Mouse (Mus musculus): ENCODE data around the gene Gm4869. TPM values are rescaled to one million over a fixed set of nuclear protein-coding genes. Genes with fewer than 3 reads are reported as not detected.
"Not testable (repeated sequence)": the region's sequence is repeated elsewhere in the genome, so short reads cannot be mapped to it uniquely, and the experiment has no call there.

The Gm4869 gene
- not detected for total RNA-seq (2021)

DNA sequence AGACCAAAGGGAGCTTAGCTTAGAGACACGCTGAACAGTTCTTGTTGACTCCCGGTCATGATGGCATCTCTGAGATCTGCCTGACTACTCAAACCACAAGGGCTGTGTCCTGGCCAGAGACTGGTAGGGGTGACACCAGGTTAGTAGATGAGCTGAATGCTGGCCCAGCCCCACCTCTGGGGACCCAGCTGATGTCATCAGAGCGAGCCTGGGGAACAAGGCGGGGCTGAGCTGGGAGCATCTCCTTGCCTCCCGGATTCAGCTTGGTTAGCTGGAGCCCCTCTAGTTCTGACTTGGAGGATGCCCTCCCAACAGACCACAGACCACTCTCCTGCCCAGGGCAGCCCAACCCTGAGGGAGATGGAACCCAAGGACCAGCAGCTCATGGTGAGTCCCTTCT, at the start of gene Gm4869:
TSS of gene Gm4869 (plus strand) at position 301 of the 400 bp plus-strand sequence.
- DNase-seq (ENCODE audit: extremely low spot score in 1 of 2, low spot score in 1 of 2) = no peak

DNA sequence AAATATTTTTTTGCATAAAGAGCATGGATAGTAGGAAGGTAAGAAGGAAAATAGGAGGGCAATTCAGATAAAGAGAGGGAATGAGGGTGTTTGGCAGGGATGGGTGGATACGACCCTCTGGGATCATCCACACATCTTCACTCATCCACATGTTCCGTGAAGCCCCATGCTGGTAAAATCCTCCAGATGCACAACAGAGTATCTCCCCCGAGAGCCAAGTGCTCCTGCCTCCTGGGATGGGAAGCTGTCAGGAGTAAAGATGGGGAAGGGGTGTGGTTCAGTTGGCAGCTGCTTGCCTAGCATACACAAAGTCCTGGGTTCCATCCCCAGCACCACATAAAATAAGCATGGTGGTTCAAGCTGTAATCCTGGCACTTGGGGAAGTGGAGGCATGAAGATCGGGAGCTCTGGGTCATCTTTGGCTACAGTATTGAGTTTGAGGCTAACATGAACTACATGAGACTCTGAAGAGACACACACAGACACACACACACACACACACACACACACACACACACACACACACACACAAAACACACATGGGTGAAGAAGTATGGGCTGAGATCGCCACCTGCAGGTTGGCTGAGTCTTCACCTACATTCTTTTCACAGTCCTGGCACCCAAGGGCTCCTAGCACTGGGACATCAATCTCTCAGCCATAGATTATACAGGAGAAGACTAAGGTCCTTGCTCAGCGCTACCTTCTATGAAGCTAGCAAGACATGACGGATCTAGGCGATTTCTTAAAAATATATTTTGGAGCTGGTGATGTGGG, 49.1 kb upstream of the Gm4869 start:
- DNase-seq (ENCODE audit: extremely low spot score in 1 of 2, low spot score in 1 of 2) = no peak

GRCm38 (mm10) chr5:140402640-140403270, 42.7 kb upstream of the Gm4869 start:
- DNase-seq (ENCODE audit: extremely low spot score in 1 of 2, low spot score in 1 of 2) = no peak

DNA sequence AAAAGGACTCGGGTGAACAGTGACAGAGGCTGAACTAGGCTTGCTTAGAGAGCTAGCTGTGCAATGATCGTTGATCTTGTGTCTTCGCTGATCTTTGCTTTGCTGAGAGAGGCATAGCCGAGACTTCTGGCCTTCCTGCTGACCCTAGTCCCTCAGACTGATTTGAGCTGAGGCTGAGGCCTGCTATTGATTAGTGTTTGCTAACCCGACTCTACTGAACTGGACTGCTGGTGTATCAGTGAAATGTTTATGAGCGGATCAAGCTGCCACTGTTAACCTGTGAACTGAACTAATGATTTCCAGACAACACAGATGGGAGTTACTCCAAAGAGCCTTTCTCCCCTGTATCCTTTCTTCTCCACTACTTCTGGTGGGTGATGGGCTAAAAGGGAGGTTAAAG, 40.3 kb upstream of the Gm4869 start:
- no peak for DNase-seq (ENCODE audit: extremely low spot score in 1 of 2, low spot score in 1 of 2)

- DNase-seq (ENCODE audit: extremely low spot score in 1 of 2, low spot score in 1 of 2) = no peak
Observed at GRCm38 (mm10) chr5:140406666-140407065, 38.8 kb upstream of the Gm4869 start.

- no peak for DNase-seq (ENCODE audit: extremely low spot score in 1 of 2, low spot score in 1 of 2)
Observed at GRCm38 (mm10) chr5:140408801-140409200, 36.6 kb upstream of the Gm4869 start.

DNA sequence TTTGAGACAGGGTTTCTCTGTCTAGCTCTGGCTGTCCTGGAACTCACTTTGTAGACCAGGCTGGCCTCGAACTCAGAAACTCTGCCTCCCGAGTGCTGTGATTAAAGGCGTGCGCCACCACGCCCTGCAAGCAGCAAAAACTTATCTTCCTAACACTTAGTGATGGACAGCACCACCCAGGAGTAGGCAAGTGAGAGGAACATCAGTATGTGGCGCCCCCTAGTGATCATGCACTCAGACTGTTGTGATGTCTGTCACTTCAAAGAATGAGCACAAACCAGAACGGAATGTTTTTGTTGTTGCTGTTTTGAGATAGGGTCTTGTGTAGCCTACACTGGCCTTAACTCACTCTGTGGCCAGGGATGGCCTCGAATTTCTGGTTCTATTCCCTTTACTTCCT, 34.1 kb upstream of the Gm4869 start:
- DNase-seq (ENCODE audit: extremely low spot score in 1 of 2, low spot score in 1 of 2) = peak; percentile 26 to 80

DNA sequence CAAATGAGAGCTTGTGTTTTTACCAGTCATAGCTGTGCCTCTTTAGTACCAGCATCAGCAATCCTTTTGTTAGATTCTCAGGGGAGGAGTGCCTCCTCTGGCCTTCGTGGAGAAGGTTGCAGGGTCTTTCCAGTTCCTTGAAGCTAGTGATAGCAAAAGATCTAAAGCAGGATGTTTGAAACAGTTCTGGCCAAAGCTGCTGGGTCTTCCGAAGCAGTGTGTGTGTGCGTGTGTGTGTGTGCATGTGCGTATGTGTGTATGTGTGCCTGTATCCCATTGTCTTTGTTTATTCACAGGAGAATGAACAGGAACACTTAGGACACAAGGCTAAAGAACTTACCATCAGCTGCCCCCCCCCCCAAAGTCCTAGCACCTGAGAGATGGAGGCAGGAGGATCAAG, 30.8 kb upstream of the Gm4869 start:
- no peak for DNase-seq (ENCODE audit: extremely low spot score in 1 of 2, low spot score in 1 of 2)

DNA sequence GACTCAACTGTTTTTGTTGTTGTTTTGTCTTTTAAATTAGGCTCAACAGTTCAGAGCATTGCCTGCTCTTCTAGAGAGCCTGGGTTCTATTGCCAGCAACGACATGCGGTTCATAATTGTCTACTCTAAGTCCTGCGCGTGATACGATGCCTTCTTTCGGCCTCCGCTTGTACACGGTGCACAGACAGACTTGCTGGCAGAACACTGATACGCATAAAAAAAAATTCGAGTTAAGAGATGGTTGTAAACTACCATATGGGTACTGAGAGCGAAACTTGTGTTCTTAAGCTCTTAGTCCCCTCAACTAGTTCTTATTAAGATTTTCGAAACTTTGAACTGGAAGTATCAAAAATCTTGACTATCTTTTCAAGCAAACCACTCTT, 27.3 kb upstream of the Gm4869 start:
- DNase-seq (ENCODE audit: extremely low spot score in 1 of 2, low spot score in 1 of 2) = no peak

DNA sequence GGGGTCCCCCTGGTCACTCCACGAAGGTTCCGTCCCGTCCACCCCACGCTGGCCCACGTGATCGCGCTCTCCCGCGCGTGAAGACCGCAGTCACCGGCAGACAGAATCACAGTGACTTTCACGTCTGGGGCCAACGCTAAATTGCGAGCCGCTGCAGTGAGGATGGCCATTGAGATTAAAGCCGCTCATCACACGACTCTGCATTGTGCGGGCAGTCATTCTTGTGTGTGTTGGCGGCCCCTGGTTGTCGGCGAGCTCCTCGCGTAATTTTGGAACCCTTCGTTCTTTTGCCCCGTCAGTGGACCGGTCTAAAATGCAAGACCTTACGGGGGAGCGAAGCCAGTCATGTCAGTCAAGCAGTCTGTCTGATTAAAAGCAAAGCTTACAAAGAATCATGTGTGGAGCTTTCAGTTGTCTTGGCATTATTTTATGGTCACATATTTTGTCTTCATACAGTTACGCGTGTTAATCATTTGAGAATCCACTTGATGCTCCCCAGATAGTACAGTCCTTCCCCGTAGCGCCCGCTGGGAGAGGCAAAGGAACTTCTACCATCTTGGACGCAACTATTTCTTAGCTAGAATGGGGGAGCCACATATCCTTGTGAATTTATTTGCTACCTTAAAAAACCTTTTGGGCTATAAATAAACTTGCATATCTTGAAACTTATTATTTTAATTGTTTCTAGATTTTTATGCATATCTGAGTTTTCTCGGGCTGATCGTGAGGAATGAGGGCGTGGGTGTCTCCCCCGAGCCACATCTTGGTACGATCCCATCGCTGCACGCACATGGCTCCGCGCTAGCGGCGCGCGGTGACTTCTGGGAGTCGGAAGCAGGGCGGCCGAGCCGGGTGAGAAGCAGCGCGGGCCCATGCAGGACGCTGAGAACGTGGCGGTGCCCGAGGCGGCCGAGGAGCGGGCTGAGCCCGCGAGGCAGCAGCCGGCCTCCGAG, 26.7 kb upstream of the Gm4869 start, which contains the start of gene Eif3b:
TSS of gene Eif3b (plus strand) at position 840 of the 953 bp plus-strand sequence.
- DNase-seq (ENCODE audit: extremely low spot score in 1 of 2, low spot score in 1 of 2) = peak; percentile 80 to 81

- no peak for DNase-seq (ENCODE audit: extremely low spot score in 1 of 2, low spot score in 1 of 2)
Observed at GRCm38 (mm10) chr5:140419442-140420080, 25.9 kb upstream of the Gm4869 start.

DNA sequence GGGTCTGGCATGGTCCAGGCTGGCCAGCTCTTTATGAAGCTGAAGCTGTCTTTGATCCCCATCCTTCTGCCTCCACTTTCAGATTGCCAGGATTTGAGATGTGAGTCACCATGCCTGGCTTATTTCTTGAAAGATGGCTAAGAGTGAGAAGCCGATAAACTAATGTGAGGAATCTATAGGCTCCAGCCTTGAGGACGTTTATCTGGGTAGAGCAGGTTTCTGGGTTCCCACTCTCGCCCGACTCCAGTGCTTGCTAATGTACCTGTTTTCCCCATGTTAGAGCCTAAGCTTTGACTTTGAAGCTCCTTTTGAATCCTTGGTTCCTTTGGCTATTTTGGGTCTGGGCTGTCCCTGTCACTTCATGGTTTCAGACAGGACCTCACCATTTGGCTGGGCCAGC, 24.8 kb upstream of the Gm4869 start:
- DNase-seq (ENCODE audit: extremely low spot score in 1 of 2, low spot score in 1 of 2) = no peak

GRCm38 (mm10) chr5:140425016-140425783, 20.2 kb upstream of the Gm4869 start:
- no peak for DNase-seq (ENCODE audit: extremely low spot score in 1 of 2, low spot score in 1 of 2)

DNA sequence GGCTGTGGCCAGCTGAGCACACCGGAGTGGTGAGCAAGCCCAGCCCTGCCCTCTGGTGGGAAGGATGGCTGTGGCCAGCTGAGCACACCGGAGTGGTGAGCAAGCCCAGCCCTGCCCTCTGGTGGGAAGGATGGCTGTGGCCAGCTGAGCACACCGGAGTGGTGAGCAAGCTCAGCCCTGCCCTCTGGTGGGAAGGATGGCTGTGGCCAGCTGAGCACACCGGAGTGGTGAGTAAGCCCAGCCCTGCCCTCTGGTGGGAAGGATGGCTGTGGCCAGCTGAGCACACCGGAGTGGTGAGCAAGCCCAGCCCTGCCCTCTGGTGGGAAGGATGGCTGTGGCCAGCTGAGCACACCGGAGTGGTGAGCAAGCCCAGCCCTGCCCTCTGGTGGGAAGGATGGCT, 6.3 kb upstream of the Gm4869 start:
- DNase-seq (ENCODE audit: extremely low spot score in 1 of 2, low spot score in 1 of 2) = not testable (repeated sequence)

DNA sequence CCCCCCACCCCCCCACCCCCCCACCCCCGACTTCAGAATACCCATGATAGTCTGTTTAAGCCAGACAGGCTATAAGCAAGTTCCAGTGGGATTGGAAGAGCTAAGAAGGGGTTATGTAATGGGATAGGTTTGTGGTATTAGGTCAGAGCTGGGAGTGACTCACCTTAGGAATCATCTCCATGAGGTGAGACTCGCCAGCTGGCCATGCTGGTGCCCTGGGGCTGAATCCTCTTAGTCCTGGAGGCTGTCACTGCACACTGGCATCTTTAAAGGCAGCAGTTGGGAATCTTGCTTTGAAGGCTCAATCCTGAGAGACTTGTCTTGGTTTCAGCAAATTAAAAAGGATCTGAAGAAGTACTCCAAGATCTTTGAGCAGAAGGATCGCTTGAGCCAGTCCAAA, 4.0 kb upstream of the Gm4869 start:
- no peak for DNase-seq (ENCODE audit: extremely low spot score in 1 of 2, low spot score in 1 of 2)

- no peak for DNase-seq (ENCODE audit: extremely low spot score in 1 of 2, low spot score in 1 of 2)
Observed at GRCm38 (mm10) chr5:140444012-140444411, 1.4 kb upstream of the Gm4869 start.

DNA sequence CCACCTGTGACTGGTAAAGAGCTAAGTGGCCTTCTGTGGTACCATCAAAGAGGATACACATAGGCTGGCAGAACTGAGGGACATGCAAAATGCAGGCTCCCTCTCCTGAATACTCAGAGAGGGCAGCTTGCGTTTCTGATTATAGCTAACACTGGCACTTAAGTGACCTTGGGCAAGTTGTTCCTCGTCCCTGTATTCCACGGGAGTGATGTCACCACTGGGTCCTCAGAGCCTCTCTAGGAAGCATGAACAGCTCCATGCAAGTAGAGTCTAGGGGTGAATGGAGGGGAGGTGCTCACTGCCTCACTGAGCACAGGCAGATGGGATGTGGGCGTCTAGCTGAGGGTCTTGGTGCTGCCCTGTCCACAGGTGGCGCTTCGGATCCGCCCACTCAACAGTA, 609 bp downstream of the Gm4869 start:
- DNase-seq (ENCODE audit: extremely low spot score in 1 of 2, low spot score in 1 of 2) = no peak

- no peak for DNase-seq (ENCODE audit: extremely low spot score in 1 of 2, low spot score in 1 of 2)
Observed at GRCm38 (mm10) chr5:140454488-140454887, 9.0 kb downstream of the Gm4869 start.

DNA sequence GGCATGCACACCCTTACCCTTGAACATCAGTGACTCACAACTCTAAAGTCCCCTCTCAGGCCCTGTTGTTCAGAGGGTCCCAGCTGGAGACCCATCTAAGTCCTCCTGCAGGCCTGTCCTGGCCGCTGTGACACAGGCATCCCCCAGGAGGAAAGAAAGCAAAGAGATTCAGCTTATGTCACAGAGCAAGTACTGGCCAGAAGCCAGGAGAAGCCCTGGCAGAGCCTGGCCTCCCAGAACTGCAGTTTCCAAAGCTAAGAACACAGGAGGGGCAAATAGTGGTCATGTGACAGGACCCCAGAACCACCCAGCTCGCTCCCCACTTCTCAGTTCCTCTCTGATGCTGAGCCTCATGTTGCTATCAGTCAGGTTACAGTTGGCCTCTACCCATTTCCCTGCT, 10.0 kb downstream of the Gm4869 start:
- DNase-seq (ENCODE audit: extremely low spot score in 1 of 2, low spot score in 1 of 2) = no peak

DNA sequence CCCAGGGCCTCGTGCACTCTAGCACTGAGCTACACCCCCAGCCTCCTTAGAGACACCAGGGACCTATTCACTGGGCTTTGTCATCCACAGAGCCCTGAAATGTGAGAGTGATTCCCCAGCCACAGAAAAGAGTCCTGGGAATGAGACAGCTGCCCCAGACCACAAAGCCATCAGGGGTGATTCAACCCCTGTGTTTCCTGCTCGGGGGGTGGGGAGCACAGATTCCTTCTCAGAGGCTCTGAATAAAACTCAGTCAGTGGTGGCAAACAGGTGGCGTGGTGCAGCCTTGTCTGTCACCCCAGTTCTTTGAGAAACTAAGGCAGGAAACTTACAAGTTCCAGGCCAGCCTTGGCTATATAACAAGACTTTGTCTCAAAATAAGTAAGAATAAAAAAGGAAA, 16.0 kb downstream of the Gm4869 start:
- DNase-seq (ENCODE audit: extremely low spot score in 1 of 2, low spot score in 1 of 2) = no peak
